Mouse (Mus musculus): ENCODE results near the gene Magi1. TPM values are rescaled to one million over a fixed set of nuclear protein-coding genes. Genes with fewer than 3 reads are reported as not detected.

Gene Magi1
- polyA plus RNA-seq, 1 experiment from 2014 or later: 23.5 TPM

DNA sequence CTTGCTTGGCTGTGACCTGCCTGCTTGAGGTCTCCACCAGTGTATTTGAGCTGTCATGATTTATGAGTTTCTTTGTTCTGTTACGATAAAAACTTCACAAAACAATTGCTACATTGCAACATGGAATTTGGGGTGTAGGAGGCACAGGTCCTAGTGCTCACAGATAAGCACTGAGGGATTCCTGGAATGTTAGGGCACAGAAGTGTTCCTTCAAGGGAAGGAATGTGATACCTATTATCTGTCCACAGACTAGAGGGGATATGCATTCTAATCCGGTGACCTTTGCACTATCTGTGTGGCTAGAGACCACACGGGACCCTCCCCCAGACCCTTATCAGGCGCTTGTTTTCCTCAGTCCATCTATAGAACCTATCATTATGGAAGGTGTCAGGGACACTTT lies 132.8 kb downstream of the Magi1 start:
- Histone ChIP-seq H3K4me3 (ENCODE audit: low read depth, low read length) (no peak overlapping the region), H3K27me3 (ENCODE audit: control insufficient read depth, insufficient read depth, low read length) (no peaks in the 10 kb centered on the region), H3K36me3 (ENCODE audit: control insufficient read depth, insufficient read depth, low read length) (no peaks in the 10 kb centered on the region), H3K9me3 (ENCODE audit: control insufficient read depth, low read length) (no peaks in the 10 kb centered on the region), H3K27ac (ENCODE audit: low read depth, low read length) (no peak overlapping the region), H3K4me2 (ENCODE audit: low read depth) (no peak overlapping the region), H3K9ac (ENCODE audit: low read length) (no peak overlapping the region), H3K4me1 (ENCODE audit: control insufficient read depth, insufficient read depth, low read length) (peaks cover 10% of the 10 kb centered on the region)
- 52% methylated on average over 4 of the region's 4 CpGs for WGBS
- DNase-seq (ENCODE audit: low spot score) (no peak), ATAC-seq (ENCODE audit: insufficient read depth, low FRiP score, low TSS enrichment) (no peak)

DNA sequence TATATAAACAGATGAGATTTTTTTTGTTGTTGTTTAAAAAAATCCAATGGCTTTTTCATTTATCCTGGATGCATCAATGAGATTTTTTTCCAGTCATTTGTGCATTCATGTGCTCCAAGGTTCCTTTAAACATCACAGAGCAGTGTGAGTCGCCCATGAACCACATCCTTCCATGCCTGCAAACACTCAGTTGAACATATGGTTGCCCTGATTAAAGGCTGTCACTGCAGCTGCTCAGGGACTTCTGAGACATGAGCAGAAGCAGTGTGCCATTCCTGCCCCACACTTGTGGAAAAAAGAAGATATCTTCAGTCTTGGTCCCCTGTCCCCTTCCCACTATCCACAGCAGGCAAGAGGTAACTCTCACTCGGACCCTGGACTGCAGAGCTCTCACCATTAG lies 133.9 kb downstream of the Magi1 start:
- WGBS: 67% methylated on average over 2 of the region's 2 CpGs
- peaks cover 10% of the 10 kb centered on the region for H3K4me1 ChIP-seq (ENCODE audit: control insufficient read depth, insufficient read depth, low read length)
- no peak for DNase-seq (ENCODE audit: low spot score)

DNA sequence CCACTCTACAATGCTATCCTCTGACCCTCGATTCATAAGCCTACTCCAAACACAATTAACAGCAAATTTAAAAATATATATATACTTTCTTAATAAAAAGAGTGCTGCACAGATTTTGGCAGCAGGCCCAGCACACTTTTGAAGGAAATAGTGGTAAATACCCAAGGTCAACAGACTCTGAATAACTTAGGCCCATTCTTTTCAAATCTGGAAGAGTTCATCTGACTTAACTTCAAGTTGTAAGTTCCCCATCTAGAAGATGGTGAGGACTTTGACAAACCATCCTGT lies 137.6 kb downstream of the Magi1 start:
- H3K4me1 ChIP-seq (ENCODE audit: control insufficient read depth, insufficient read depth, low read length): peaks cover 10% of the 10 kb centered on the region
- ATAC-seq (ENCODE audit: insufficient read depth, low FRiP score, low TSS enrichment) (no peak), DNase-seq (ENCODE audit: low spot score) (no peak)
- no peak overlapping the region for H3K9ac ChIP-seq (ENCODE audit: low read length)
- no peak overlapping the region for H3K4me2 ChIP-seq (ENCODE audit: low read depth)
- no peaks in the 10 kb centered on the region for H3K9me3 ChIP-seq (ENCODE audit: control insufficient read depth, low read length)
- H3K4me3 ChIP-seq (ENCODE audit: low read depth, low read length): no peak overlapping the region
- H3K27me3 ChIP-seq (ENCODE audit: control insufficient read depth, insufficient read depth, low read length): no peaks in the 10 kb centered on the region
- H3K36me3 ChIP-seq (ENCODE audit: control insufficient read depth, insufficient read depth, low read length): no peaks in the 10 kb centered on the region
- H3K27ac ChIP-seq (ENCODE audit: low read depth, low read length): no peak overlapping the region
- WGBS: 84% methylated on average over 1 of the region's 1 CpGs

More for the DNA sequence above, 133.9 kb downstream of the Magi1 start:
- Histone ChIP-seq H3K9me3 (ENCODE audit: control insufficient read depth, low read length) (no peaks in the 10 kb centered on the region), H3K27ac (ENCODE audit: low read depth, low read length) (no peak overlapping the region), H3K36me3 (ENCODE audit: control insufficient read depth, insufficient read depth, low read length) (no peaks in the 10 kb centered on the region), H3K4me3 (ENCODE audit: low read depth, low read length) (no peak overlapping the region), H3K9ac (ENCODE audit: low read length) (no peak overlapping the region), H3K27me3 (ENCODE audit: control insufficient read depth, insufficient read depth, low read length) (no peaks in the 10 kb centered on the region), H3K4me2 (ENCODE audit: low read depth) (no peak overlapping the region)
- no peak for ATAC-seq (ENCODE audit: insufficient read depth, low FRiP score, low TSS enrichment)

DNA sequence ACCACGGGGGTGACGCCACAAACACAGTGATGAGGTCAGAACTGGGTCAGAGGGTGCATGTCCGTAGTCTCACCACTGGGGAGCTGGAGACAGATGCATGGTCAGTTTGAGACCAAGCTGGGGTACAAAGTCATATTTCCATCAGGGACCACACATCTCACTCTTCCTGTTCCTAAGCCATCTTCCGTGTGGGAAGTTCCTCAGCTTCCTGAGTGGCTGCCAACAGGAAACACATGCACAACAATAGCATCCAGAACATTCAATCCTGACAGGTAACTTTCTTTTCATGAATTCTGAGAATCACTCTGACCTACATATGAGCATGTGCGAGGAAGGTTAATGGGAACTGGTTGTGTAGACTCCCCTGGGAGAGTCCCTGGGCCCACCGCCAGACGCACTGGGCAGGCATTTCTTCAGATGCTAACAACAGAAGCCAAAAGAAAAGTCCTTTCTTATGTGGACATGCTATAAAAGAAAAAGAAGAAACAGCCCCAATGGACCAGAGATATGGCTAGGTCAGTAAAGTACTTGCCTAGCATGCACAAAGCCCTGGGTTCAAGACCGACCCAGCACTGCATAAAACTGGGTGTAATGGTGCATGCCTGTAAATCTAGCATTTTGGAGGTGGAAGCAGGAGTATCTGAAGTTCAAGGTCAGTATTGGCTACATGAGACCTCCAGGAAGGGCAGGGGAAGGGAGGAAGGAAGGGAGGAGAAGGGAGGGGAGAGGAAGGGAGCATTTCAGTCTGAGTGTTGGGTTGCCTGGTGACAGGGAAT lies 138.1 kb downstream of the Magi1 start:
- Histone ChIP-seq H3K4me2 (ENCODE audit: low read depth) (no peak overlapping the region), H3K27me3 (ENCODE audit: control insufficient read depth, insufficient read depth, low read length) (no peaks in the 10 kb centered on the region), H3K4me1 (ENCODE audit: control insufficient read depth, insufficient read depth, low read length) (peaks cover 5% of the 10 kb centered on the region; the same call in 1 of the 2 replicates), H3K9ac (ENCODE audit: low read length) (no peak overlapping the region), H3K27ac (ENCODE audit: low read depth, low read length) (no peak overlapping the region), H3K36me3 (ENCODE audit: control insufficient read depth, insufficient read depth, low read length) (no peaks in the 10 kb centered on the region), H3K4me3 (ENCODE audit: low read depth, low read length) (no peak overlapping the region), H3K9me3 (ENCODE audit: control insufficient read depth, low read length) (no peaks in the 10 kb centered on the region)
- WGBS: 89% methylated on average over 8 of the region's 8 CpGs
- ATAC-seq (ENCODE audit: insufficient read depth, low FRiP score, low TSS enrichment) (no peak), DNase-seq (ENCODE audit: low spot score) (no peak)

DNA sequence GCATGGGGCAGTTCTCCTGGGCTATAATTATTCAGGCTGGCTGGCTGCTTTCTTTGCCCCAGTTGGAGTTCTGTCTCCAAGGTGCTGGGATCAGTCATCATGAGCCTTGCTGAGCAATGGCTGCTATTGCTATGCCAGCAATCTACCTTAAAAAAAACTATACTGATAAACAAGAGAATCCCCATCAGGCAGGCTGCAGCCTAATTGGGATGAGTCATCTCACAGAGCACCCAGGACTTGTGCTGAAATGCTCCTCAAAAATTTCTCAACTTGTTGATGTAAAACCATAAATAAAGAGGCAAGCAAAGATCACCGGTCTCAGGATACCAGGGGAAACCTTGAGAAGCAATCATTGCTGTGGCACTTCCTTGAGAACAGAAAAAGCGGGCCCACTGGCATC lies 141.2 kb downstream of the Magi1 start:
- no peak overlapping the region for H3K4me2 ChIP-seq (ENCODE audit: low read depth)
- H3K9ac ChIP-seq (ENCODE audit: low read length): no peak overlapping the region
- no peaks in the 10 kb centered on the region for H3K27me3 ChIP-seq (ENCODE audit: control insufficient read depth, insufficient read depth, low read length)
- no peaks in the 10 kb centered on the region for H3K9me3 ChIP-seq (ENCODE audit: control insufficient read depth, low read length)
- ATAC-seq (ENCODE audit: insufficient read depth, low FRiP score, low TSS enrichment): no peak
- H3K4me3 ChIP-seq (ENCODE audit: low read depth, low read length): no peak overlapping the region
- no peak for DNase-seq (ENCODE audit: low spot score)
- H3K36me3 ChIP-seq (ENCODE audit: control insufficient read depth, insufficient read depth, low read length): no peaks in the 10 kb centered on the region
- no peaks in the 10 kb centered on the region for H3K4me1 ChIP-seq (ENCODE audit: control insufficient read depth, insufficient read depth, low read length)
- 94% methylated on average over 2 of the region's 2 CpGs for WGBS
- H3K27ac ChIP-seq (ENCODE audit: low read depth, low read length): no peak overlapping the region

DNA sequence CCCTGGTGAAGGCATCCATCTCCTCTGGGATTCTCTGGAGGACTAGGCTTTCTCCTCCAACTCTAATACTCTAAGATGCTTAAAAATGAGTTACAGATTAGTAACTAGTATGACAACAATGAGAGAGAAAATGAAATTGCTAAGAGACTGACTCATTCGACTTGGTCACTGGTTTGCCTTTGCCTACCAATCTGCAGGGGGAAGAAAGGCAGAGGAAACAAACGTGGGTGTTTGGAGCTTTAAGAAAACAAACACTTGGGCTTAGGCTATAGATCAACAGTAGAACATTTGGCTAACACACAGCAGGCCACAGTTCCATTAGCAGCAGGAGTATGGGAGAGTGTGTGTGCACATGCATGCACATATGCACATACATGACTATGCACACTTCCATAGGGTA lies 142.2 kb downstream of the Magi1 start:
- no peak for ATAC-seq (ENCODE audit: insufficient read depth, low FRiP score, low TSS enrichment)

DNA sequence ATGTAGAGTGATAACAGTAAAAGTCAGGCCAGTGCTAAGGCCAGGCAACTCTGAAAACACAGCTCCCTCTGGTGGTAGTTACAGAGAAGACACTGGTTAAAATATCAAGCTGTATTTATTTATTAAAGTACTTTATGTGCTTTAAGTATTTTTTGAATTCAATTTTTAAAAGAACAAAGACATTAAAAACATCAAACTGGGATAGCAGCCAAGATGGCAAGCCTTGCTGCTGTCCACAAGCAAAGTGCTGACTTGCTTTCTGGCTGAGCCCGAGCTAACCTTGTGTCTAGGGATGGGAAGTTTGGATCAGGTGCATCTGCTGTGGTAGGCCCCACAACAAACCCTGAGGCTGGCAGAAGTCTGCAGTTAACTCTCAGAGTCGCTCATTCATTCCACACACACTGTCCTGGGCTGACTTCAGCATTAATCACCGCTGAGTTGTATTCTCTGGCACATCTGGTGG lies 143.7 kb downstream of the Magi1 start:
- Histone ChIP-seq H3K27ac (ENCODE audit: low read depth, low read length) (no peak overlapping the region), H3K9me3 (ENCODE audit: control insufficient read depth, low read length) (no peaks in the 10 kb centered on the region), H3K36me3 (ENCODE audit: control insufficient read depth, insufficient read depth, low read length) (no peaks in the 10 kb centered on the region), H3K9ac (ENCODE audit: low read length) (no peak overlapping the region), H3K4me2 (ENCODE audit: low read depth) (no peak overlapping the region), H3K27me3 (ENCODE audit: control insufficient read depth, insufficient read depth, low read length) (no peaks in the 10 kb centered on the region), H3K4me1 (ENCODE audit: control insufficient read depth, insufficient read depth, low read length) (no peaks in the 10 kb centered on the region), H3K4me3 (ENCODE audit: low read depth, low read length) (no peak overlapping the region)
- DNase-seq (ENCODE audit: low spot score) (no peak), ATAC-seq (ENCODE audit: insufficient read depth, low FRiP score, low TSS enrichment) (no peak)
- WGBS: 84% methylated on average over 3 of the region's 3 CpGs

More for the DNA sequence above, 142.2 kb downstream of the Magi1 start:
- no peaks in the 10 kb centered on the region for H3K27me3 ChIP-seq (ENCODE audit: control insufficient read depth, insufficient read depth, low read length)
- H3K9me3 ChIP-seq (ENCODE audit: control insufficient read depth, low read length): no peaks in the 10 kb centered on the region
- H3K4me2 ChIP-seq (ENCODE audit: low read depth): no peak overlapping the region
- no peak overlapping the region for H3K4me3 ChIP-seq (ENCODE audit: low read depth, low read length)
- no peak for DNase-seq (ENCODE audit: low spot score)
- H3K36me3 ChIP-seq (ENCODE audit: control insufficient read depth, insufficient read depth, low read length): no peaks in the 10 kb centered on the region
- 58% methylated on average over 2 of the region's 2 CpGs for WGBS
- no peaks in the 10 kb centered on the region for H3K4me1 ChIP-seq (ENCODE audit: control insufficient read depth, insufficient read depth, low read length)
- no peak overlapping the region for H3K9ac ChIP-seq (ENCODE audit: low read length)
- H3K27ac ChIP-seq (ENCODE audit: low read depth, low read length): no peak overlapping the region

DNA sequence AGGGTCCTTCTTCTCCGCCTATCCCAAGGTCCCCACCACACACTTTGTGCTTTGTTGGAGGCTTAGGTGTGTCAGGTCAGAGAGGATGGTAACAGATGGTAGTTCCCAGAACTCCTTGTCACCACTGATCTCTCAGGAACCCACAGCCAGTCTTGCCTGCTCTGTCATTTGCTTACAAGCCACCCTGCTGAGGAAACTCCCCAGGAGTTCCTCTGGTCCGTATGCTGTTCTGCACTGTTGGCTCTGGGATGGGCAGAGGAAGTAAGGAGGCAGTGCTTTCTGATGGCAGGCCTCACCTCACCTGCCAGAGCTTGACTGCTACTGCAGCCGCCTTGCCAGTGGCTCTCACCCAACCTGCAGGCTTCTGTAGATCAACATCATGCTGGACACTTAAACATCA lies 147.0 kb downstream of the Magi1 start:
- Histone ChIP-seq H3K4me2 (ENCODE audit: low read depth) (no peak overlapping the region), H3K27ac (ENCODE audit: low read depth, low read length) (no peak overlapping the region), H3K4me3 (ENCODE audit: low read depth, low read length) (no peak overlapping the region), H3K27me3 (ENCODE audit: control insufficient read depth, insufficient read depth, low read length) (no peaks in the 10 kb centered on the region), H3K9me3 (ENCODE audit: control insufficient read depth, low read length) (no peaks in the 10 kb centered on the region), H3K36me3 (ENCODE audit: control insufficient read depth, insufficient read depth, low read length) (no peaks in the 10 kb centered on the region), H3K4me1 (ENCODE audit: control insufficient read depth, insufficient read depth, low read length) (peaks cover 8% of the 10 kb centered on the region), H3K9ac (ENCODE audit: low read length) (no peak overlapping the region)
- ATAC-seq (ENCODE audit: insufficient read depth, low FRiP score, low TSS enrichment) (no peak), DNase-seq (ENCODE audit: low spot score) (no peak)
- WGBS: 67% methylated on average over 3 of the region's 3 CpGs

DNA sequence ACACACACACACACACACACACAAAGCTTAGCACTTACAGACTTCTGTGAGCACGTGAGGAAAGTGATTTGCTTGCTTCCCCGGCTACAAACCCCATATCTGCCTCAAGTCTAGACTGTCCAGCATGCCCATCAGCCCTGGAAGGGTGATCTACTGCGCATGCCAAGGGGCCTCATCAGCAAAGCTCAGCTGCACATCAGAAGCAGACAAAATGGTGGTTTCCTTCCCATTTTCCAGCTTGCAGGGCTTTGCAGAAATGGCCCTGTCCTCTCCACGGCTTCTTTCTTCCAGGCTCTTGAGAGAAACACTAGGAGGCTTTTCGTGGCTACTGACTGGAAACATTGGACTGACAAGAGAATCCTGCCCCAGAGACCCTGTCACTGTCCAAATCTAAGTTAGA lies 149.6 kb downstream of the Magi1 start:
- no peaks in the 10 kb centered on the region for H3K9me3 ChIP-seq (ENCODE audit: control insufficient read depth, low read length)
- H3K4me1 ChIP-seq (ENCODE audit: control insufficient read depth, insufficient read depth, low read length): peaks cover 8% of the 10 kb centered on the region
- no peak for DNase-seq (ENCODE audit: low spot score)
- no peak overlapping the region for H3K4me2 ChIP-seq (ENCODE audit: low read depth)
- no peak overlapping the region for H3K4me3 ChIP-seq (ENCODE audit: low read depth, low read length)
- no peaks in the 10 kb centered on the region for H3K27me3 ChIP-seq (ENCODE audit: control insufficient read depth, insufficient read depth, low read length)
- no peak for ATAC-seq (ENCODE audit: insufficient read depth, low FRiP score, low TSS enrichment)
- H3K27ac ChIP-seq (ENCODE audit: low read depth, low read length): no peak overlapping the region
- 60% methylated on average over 5 of the region's 5 CpGs for WGBS
- no peaks in the 10 kb centered on the region for H3K36me3 ChIP-seq (ENCODE audit: control insufficient read depth, insufficient read depth, low read length)
- H3K9ac ChIP-seq (ENCODE audit: low read length): no peak overlapping the region; the same call in 1 of the 2 replicates

Measured in neural tube, embryonic 11.5 days (tissue).